Comparison of ENCODE assay signal across 9 mouse cellular contexts in genomic region chr3:121344056-121344945, GRCm38 (mm10). TPM values are rescaled to one million over a fixed set of nuclear protein-coding genes. Genes with fewer than 3 reads are reported as not detected.
DNase-seq lines count a peak whose midpoint lies in the region; ATAC-seq lines count a peak whose summit lies in the region.
"Had no signal": no experiment of that assay in that cellular context is flagged by ENCODE, and none has a peak within 500 bp of the region (broad histone marks: within the 10 kb centered on the region; RNA-seq: fewer than 3 reads in every experiment).

No protein-coding gene starts in this region.

- no peaks in the 10 kb centered on the region for H3K27me3 ChIP-seq in liver, embryonic 11.5 days (replicated peaks; ENCODE audit: control insufficient read depth, insufficient read depth, low read length)
- H3K27me3 ChIP-seq in embryonic facial prominence, embryonic 14.5 days (replicated peaks; ENCODE audit: control insufficient read depth, insufficient read depth, low read length), result no peaks in the 10 kb centered on the region
- H3K27me3 ChIP-seq in limb, embryonic 10.5 days (ENCODE audit: low read depth, poor library complexity, severe bottlenecking), result no peaks in the 10 kb centered on the region
- H3K27me3 ChIP-seq: neural tube, embryonic 12.5 days had no signal

- H3K4me3 ChIP-seq in liver, embryonic 11.5 days (ENCODE audit: low read depth, low read length), result no peak overlapping the region
- no peak overlapping the region for H3K4me3 ChIP-seq in embryonic facial prominence, embryonic 14.5 days (ENCODE audit: low read depth, low read length)
- H3K4me3 ChIP-seq in limb, embryonic 10.5 days, result no peak overlapping the region
- H3K4me3 ChIP-seq: neural tube, embryonic 12.5 days had no signal

- no peaks in the 10 kb centered on the region for H3K9me3 ChIP-seq in liver, embryonic 11.5 days (ENCODE audit: control insufficient read depth, low read length)
- no peaks in the 10 kb centered on the region for H3K9me3 ChIP-seq in embryonic facial prominence, embryonic 14.5 days (ENCODE audit: control insufficient read depth, low read length)
- H3K9me3 ChIP-seq in limb, embryonic 10.5 days (replicated peaks), result no peaks in the 10 kb centered on the region; the same call in 1 of the 2 replicates
- H3K9me3 ChIP-seq: neural tube, embryonic 12.5 days had no signal

- 32% methylated on average over 8 of the region's 8 CpGs for WGBS in liver, embryonic 11.5 days
- 8% methylated on average over 8 of the region's 8 CpGs for WGBS in embryonic facial prominence, embryonic 14.5 days
- WGBS in limb, embryonic 10.5 days, result 43% methylated on average over 8 of the region's 8 CpGs

- no peak overlapping the region for H3K4me2 ChIP-seq in liver, embryonic 11.5 days
- peak overlapping the region; percentile 14; the same call in 1 of the 2 replicates for H3K4me2 ChIP-seq in embryonic facial prominence, embryonic 14.5 days (ENCODE audit: low read depth, low read length)
- H3K4me2 ChIP-seq: neural tube, embryonic 12.5 days had no signal

- no peak overlapping the region for H3K9ac ChIP-seq in liver, embryonic 11.5 days (ENCODE audit: low read depth, low read length)
- 0 out of 2 replicates have a peak overlapping the region, but pooled peaks have one; percentile 12 for H3K9ac ChIP-seq in embryonic facial prominence, embryonic 14.5 days (ENCODE audit: low read depth, low read length)
- H3K9ac ChIP-seq: neural tube, embryonic 12.5 days had no signal

- peak overlapping the region; percentile 60; the same call in 1 of the 2 replicates for H3K27ac ChIP-seq in liver, embryonic 11.5 days (ENCODE audit: low read depth, low read length)
- H3K27ac ChIP-seq in embryonic facial prominence, embryonic 14.5 days (replicated peaks; ENCODE audit: low read depth, low read length), result peak overlapping the region; percentile 82
- peak overlapping the region; percentile 48 for H3K27ac ChIP-seq in limb, embryonic 10.5 days
- H3K27ac ChIP-seq: neural tube, embryonic 12.5 days had no signal

- intact Hi-C loops in left cerebral cortex, postnatal 36 days (cut with DNase I), result no loop called here

- no peaks in the 10 kb centered on the region for H3K36me3 ChIP-seq in liver, embryonic 11.5 days (ENCODE audit: control insufficient read depth, insufficient read depth, low read length)
- H3K36me3 ChIP-seq in embryonic facial prominence, embryonic 14.5 days (ENCODE audit: control insufficient read depth, insufficient read depth, low read length), result no peaks in the 10 kb centered on the region
- no peaks in the 10 kb centered on the region for H3K36me3 ChIP-seq in limb, embryonic 10.5 days
- H3K36me3 ChIP-seq: neural tube, embryonic 12.5 days had no signal

- H3K4me1 ChIP-seq in liver, embryonic 11.5 days (replicated peaks; ENCODE audit: control insufficient read depth, insufficient read depth, low read length), result peaks cover 12% of the 10 kb centered on the region
- peaks cover 65% of the 10 kb centered on the region for H3K4me1 ChIP-seq in embryonic facial prominence, embryonic 14.5 days (ENCODE audit: control insufficient read depth, insufficient read depth, low read length)
- H3K4me1 ChIP-seq in limb, embryonic 10.5 days, result peaks cover 29% of the 10 kb centered on the region

- no peak for ATAC-seq in liver, embryonic 11.5 days (replicated peaks; ENCODE audit: low FRiP score)
- peak; percentile 91 for ATAC-seq in embryonic facial prominence, embryonic 14.5 days (ENCODE audit: low read depth)
- ATAC-seq in erythroid progenitor cell, adult 5-6 weeks (replicated peaks; ENCODE audit: low FRiP score, poor library complexity, severe bottlenecking), result no peak
- ATAC-seq in erythroblast, adult 5-6 weeks (replicated peaks; ENCODE audit: low FRiP score, poor library complexity, severe bottlenecking), result no peak

- DNase-seq in liver, embryonic 11.5 days (ENCODE audit: low spot score), result no peak
- no peak for DNase-seq in liver
- DNase-seq in embryonic facial prominence, embryonic 14.5 days (ENCODE audit: low spot score), result peak; percentile 90
- DNase-seq in limb, embryonic 10.5 days (ENCODE audit: low spot score), result no peak
- DNase-seq in retina, embryonic 14.5 days (ENCODE audit: low spot score), result peak; percentile 12
- DNase-seq in left cerebral cortex, postnatal 36 days (ENCODE audit: low spot score in 2 of 2), result no peak

RNA-seq across cellular contexts. Expression of gene Alg14, which starts 52.7 kb away (rescaled TPM):
- 23.3 and 26.4 TPM in 2 replicates for polyA plus RNA-seq in liver, embryonic 11.5 days (2014; fragmentation: Nextera tagmentation; extraction: Ambion mirVana)
- 38.8 and 49.6 TPM in 2 replicates for polyA plus RNA-seq in embryonic facial prominence, embryonic 14.5 days (2014; fragmentation: Nextera tagmentation; extraction: Ambion mirVana)
- polyA plus RNA-seq in limb, embryonic 10.5 days (2016; fragmentation: Nextera tagmentation; extraction: Ambion mirVana), result 26.0 and 35.0 TPM in 2 replicates
- 7.6 and 12.6 TPM in 2 replicates for total RNA-seq in erythroid progenitor cell, adult 5-6 weeks (2015; ENCODE audit: low replicate concordance)
- total RNA-seq in erythroid progenitor cell, adult 5-6 weeks (2017; ENCODE audit: low replicate concordance), result 0.23 and 2.2 TPM in 2 replicates
- 0.84 and 3.1 TPM in 2 replicates for total RNA-seq in erythroblast, adult 5-6 weeks (2015; ENCODE audit: low replicate concordance)
- total RNA-seq in erythroblast, adult 5-6 weeks (2017; ENCODE audit: low replicate concordance), result 1.8 and 3.1 TPM in 2 replicates
- total RNA-seq in left cerebral cortex, postnatal 36 days (2021), result 10 to 100 TPM; 12.8 to 13.8 TPM

Comparison
In these comparisons a context has a peak if more than half of its experiments do, and no peak if none do; other contexts are left out.
1. DNase-seq: peak in embryonic facial prominence, embryonic 14.5 days (single experiment) and retina, embryonic 14.5 days (single experiment); none in liver, embryonic 11.5 days (single experiment), liver (single experiment), limb, embryonic 10.5 days (single experiment) and left cerebral cortex, postnatal 36 days (0 of 2).
2. Peak in every context shown above with its lines, with median percentiles within 50 percentile points of each other: H3K27ac ChIP-seq.